Mouse (Mus musculus) spleen, postnatal 4 days (tissue): ENCODE data around the gene Micall1.

ENCODE experiments used
- DNase-seq, 2 experiments: peaks; one replicate each; pipeline ENCODE4 v3.0.0; 2022; ENCODE audit warnings: low spot score in 2 of 2

Gene Micall1

DNA sequence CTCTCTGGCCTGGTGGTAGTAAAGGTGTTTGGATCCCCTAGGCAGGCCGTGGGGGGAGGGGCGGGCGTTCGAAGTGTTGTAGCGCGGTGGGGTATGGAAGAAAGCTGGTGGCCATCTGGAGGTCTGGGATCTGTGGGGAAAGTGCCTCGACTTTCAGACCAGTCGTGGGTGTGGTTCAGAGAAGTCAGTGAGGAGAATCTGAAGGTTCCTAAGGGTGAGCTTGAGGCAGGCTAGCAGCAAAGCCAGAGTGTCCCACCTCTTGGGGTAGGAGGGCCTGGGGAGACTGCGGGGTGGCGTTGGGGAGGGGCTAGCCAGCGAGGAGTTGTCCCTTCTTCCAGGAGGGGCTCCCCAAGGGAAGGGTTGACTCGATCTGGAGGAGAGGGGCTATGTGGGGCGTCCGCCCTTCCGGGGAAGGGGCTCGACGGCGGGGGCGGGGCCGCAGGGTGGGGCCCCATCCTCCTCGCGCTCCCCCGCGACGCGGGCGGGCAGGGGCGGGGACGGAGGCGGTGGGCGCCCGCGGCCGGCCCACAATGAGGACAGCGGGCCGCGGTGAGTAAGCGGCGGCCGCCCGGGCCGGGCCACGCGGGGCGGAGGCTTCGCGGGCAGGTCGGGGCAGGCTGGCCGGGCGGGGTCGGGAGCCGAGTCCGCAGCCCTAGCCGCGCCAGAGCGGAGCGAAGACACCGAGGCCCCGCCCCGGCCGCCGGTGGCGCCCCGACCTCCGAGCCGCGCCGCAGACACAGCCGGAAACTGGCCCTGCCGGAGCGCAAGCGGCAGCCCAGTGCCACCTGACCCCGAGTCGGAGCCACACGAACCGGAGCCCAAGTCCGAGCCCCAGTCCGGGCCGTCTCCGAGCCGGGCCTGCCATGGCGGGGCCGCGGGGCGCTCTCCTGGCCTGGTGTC, at the start of gene Micall1:
TSS of gene Micall1 (plus strand) at position 478 of the 900 bp plus-strand sequence.
- peak; percentile 70 to 88 for DNase-seq

- DNase-seq: no peak
Observed at GRCm38 (mm10) chr15:79060887-79061565, 47.7 kb upstream of the Micall1 start.

- peak; percentile 96 to 97 for DNase-seq
Observed at GRCm38 (mm10) chr15:79062376-79063159, 46.1 kb upstream of the Micall1 start, which contains the start of gene Ankrd54. Gene Ankrd54, minus strand, starts transcription at chr15:79062893.

DNA sequence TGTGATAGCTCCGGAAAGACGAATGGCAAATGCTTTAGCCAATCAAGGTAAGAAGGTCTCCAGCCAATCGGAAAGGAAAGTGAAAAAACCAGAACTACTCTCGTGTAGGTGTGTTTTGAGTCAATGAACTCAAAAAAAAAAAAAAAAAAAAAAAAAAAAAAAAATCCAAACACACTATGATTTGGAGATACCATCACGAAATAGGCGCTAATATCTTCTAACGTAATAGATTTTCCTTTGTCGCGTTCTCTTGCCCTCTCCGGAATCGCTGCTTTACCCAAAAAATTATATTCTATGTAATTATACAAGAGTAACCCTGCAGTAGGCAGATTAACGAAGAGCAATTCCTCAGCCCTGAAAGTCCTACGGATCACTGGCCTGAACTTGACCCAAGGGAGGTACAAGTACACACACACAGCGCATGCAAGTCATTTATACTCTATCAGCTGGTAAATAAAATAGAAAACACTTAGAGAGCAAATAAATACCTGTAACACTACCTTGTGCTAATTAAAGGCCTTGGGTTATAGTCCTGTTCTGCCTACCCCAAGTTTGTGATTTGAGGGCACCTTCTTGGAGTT, 45.4 kb upstream of the Micall1 start:
- no peak for DNase-seq

GRCm38 (mm10) chr15:79065086-79065770, 43.5 kb upstream of the Micall1 start:
- DNase-seq: no peak

- no peak for DNase-seq
Observed at GRCm38 (mm10) chr15:79066276-79066675, 42.4 kb upstream of the Micall1 start.

- DNase-seq: no peak
Observed at GRCm38 (mm10) chr15:79067631-79068030, 41.1 kb upstream of the Micall1 start.

DNA sequence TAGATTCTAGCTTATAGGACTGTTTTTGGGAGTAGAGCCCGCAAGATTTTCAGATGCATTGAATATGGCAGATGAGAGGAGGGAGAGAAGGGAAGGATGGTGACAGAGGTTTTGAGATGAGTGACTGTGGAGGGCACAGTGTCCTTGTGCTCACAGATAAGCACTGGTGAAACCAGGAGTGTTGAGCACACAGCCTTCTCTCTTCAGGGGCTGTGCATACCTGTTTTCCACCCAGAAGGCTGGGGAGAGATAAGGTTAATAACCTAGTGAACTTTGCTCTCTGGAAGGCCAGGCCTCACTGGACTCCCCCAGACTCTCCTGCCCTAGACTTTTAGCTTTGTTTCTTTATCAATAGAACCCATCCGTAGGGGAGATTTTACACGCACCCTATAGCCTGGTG, 40.3 kb upstream of the Micall1 start:
- DNase-seq: no peak

GRCm38 (mm10) chr15:79071117-79072039, 37.3 kb upstream of the Micall1 start:
- no peak for DNase-seq

- no peak for DNase-seq
Observed at GRCm38 (mm10) chr15:79073752-79074151, 34.9 kb upstream of the Micall1 start.

DNA sequence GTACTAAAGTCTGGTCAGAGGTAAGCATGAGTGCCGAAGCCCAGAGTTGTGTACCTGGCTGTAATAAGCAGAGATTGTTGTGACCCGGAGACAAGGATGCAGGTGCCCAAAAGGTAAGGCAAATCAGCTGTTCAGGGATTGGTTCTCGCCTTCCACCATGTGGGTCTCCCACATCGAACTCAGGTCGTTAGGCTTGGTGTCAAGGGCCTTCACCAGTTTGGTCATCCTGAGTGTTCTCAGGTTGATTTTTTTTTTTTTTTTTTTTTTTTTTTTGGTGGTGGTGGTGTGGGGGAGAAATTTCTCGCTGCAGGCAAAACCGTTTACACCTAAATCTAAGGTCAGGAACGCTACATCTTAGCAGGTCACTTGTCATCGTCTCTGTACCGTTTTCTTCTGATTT, 34.3 kb upstream of the Micall1 start:
- no peak for DNase-seq

DNA sequence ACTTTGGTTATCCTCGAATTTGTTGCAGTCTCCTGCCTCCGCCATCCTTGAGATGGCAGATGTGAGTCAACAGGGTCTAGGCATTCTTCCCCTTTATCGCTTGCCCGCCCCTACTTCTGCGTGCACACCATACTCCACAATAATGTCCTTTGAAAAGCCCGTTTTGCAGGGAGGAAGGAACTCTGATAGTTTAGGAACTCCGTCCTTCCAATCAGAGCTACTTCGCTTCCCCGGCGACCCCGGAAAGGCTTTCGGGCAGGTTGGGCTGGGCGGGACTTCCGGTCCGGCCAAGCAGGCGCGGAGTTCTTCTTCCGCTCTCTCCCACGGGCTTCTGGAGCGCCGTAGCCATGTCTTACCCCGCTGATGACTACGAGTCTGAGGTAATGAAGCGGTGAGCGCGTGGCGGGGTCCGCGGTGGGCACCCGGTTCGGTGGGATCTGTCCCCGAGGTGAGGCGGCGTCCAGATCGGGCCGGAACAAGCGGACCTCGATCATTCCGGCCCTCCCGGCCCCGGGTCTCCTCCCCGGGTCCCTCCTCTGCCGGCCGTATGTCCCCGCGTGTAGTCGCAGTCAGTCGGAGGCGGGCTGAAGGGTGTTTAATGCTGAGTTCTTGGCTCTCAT, 33.7 kb upstream of the Micall1 start, which contains the start of gene Eif3l:
TSS of gene Eif3l (plus strand) at position 267 of the 620 bp plus-strand sequence.
- peak; percentile 84 to 92 for DNase-seq

GRCm38 (mm10) chr15:79075658-79076365, 32.9 kb upstream of the Micall1 start:
- no peak for DNase-seq

- DNase-seq: no peak
Observed at GRCm38 (mm10) chr15:79079567-79079966, 29.1 kb upstream of the Micall1 start.

DNA sequence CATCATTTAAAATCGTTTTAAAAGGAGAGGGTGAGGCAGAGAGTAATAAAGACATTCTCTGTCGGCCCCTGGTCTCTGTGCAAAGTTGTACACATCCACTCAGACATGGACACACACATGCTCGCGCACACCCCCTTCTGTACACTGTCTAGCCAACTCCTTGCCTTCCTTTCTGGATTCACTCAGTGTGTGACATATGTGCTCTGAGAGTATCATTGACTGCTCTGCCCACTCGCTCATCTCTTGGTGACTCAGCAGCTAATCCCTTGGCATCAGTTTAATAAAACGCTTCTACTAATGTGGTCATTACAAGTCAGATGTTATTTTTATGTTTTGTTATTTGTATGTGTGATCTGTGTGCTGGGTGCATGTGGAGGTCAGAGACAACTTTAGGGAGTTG, 16.4 kb upstream of the Micall1 start:
- DNase-seq: no peak

- DNase-seq: no peak
Observed at GRCm38 (mm10) chr15:79093083-79093839, 15.4 kb upstream of the Micall1 start.

- no peak for DNase-seq
Observed at GRCm38 (mm10) chr15:79095483-79095882, 13.2 kb upstream of the Micall1 start.

- no peak for DNase-seq
Observed at GRCm38 (mm10) chr15:79096556-79096955, 12.1 kb upstream of the Micall1 start.
